Mouse (Mus musculus): ENCODE measurements around the gene Nckap5l. TPM values are rescaled to one million over a fixed set of nuclear protein-coding genes. Genes with fewer than 3 reads are reported as not detected.
"Not testable (repeated sequence)": the region's sequence is repeated elsewhere in the genome, so short reads cannot be mapped to it uniquely, and the experiment has no call there.

Gene Nckap5l
- polyA plus RNA-seq, 1 experiment from 2014 or later: 0.53 TPM

DNA sequence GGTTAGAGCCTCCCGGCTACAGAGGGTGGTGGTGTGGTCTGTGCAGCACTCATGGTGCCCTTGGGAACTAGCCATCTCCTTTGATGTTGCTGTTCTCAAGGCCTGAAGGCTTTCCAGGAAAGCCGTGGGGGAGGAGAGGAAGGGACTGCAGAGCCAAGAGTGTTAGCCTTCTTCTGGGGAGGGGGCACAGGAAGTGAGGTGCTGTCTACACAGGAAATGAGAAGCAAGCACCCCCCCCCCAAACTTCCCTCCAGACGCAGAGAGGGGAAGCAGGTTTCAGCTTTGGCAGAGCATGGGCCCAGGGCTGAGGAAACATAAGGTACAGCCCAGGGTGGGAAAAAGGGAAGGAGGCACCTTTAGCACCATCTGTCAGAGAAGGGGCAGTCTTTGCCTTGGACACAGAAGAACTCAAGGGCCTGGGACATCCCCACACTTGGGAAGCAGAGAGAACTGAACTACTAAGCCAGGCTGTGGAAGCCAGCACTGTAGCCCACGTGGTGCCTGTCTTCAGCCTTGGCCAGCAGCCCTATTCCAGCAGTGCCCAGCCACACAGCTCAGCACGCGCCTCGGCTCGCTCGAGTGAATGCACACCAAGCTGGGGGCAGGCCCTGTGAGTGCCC, 8.3 kb downstream of the Nckap5l start:
- H3K27ac ChIP-seq (ENCODE audit: low read depth): peak overlapping the region; percentile 39; the same call in 1 of the 2 replicates
- WGBS (ENCODE audit: insufficient replicate concordance): 25% methylated on average over 9 of the region's 9 CpGs
- H3K4me2 ChIP-seq (ENCODE audit: low read depth, low read length): 0 out of 2 replicates have a peak overlapping the region, but pooled peaks have one; percentile 18

DNA sequence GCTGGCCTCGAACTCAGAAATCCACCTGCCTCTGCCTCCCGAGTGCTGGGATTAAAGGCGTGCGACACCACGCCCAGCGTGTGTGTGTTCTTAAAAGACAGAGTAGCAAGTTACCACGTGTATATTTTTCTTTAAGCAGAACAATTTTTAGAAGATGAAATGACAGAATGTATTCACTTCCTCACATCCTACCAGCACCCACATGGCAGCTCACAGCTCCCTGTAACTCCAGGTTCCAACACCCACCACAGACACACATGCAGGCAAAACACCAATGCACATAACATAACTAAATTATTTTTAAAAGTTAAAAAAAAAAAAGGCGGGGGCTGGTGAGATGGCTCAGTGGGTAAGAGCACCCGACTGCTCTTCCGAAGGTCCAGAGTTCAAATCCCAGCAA, 11.4 kb downstream of the Nckap5l start:
- peaks cover 15% of the 10 kb centered on the region for H3K4me1 ChIP-seq (ENCODE audit: insufficient read depth)
- not testable (repeated sequence) for H3K4me2 ChIP-seq (ENCODE audit: low read depth, low read length); H3K36me3 ChIP-seq (replicated peaks; ENCODE audit: insufficient read depth, low read length); H3K4me3 ChIP-seq (ENCODE audit: low read depth, low read length); H3K27me3 ChIP-seq (ENCODE audit: insufficient read depth, low read length); H3K27ac ChIP-seq (ENCODE audit: low read depth); ATAC-seq; H3K9me3 ChIP-seq (ENCODE audit: low read length); H3K9ac ChIP-seq (replicated peaks); DNase-seq
- 83% methylated on average over 10 of the region's 10 CpGs for WGBS (ENCODE audit: insufficient replicate concordance)

More for the DNA sequence above, 8.3 kb downstream of the Nckap5l start:
- DNase-seq (no peak), ATAC-seq (peak; percentile 45; the same call in 1 of the 2 replicates)
- no peak for TF ChIP-seq CTCF (IDR thresholded peaks at IDR 0.05; ENCODE audit: low read depth)
- TF ChIP-seq EP300 (IDR thresholded peaks at IDR 0.05; ENCODE audit: low read depth): no peak
- Histone ChIP-seq H3K4me1 (ENCODE audit: insufficient read depth) (peaks cover 15% of the 10 kb centered on the region), H3K27me3 (ENCODE audit: insufficient read depth, low read length) (no peaks in the 10 kb centered on the region), H3K9ac (replicated peaks) (no peak overlapping the region), H3K9me3 (ENCODE audit: low read length) (no peaks in the 10 kb centered on the region), H3K4me3 (ENCODE audit: low read depth, low read length) (no peak overlapping the region), H3K36me3 (replicated peaks; ENCODE audit: insufficient read depth, low read length) (no peaks in the 10 kb centered on the region)

DNA sequence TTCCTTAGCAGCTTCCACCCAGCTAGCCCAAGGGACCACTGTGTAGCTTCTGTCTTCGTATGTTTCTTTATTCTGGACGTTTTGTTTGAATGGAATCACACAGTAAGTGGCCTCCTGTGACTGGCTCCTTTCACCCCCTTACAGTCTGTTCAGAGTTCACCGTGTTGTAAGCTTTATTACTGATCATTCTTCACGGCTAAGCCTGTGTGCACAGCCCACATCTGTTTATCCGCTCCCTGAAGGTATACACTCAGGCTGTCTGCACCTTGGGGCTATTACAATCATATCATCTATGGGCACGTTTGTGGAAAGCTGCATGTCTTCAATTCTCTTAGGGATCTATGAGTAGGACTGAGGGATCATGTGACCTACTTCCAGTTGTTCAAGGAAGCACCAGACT, 12.0 kb downstream of the Nckap5l start:
- Histone ChIP-seq H3K4me3 (ENCODE audit: low read depth, low read length) (no peak overlapping the region), H3K27ac (ENCODE audit: low read depth) (no peak overlapping the region), H3K9ac (replicated peaks) (no peak overlapping the region), H3K4me1 (ENCODE audit: insufficient read depth) (peaks cover 15% of the 10 kb centered on the region), H3K36me3 (replicated peaks; ENCODE audit: insufficient read depth, low read length) (no peaks in the 10 kb centered on the region), H3K9me3 (ENCODE audit: low read length) (no peaks in the 10 kb centered on the region), H3K4me2 (ENCODE audit: low read depth, low read length) (no peak overlapping the region), H3K27me3 (ENCODE audit: insufficient read depth, low read length) (no peaks in the 10 kb centered on the region)
- no peak for ATAC-seq
- TF ChIP-seq CTCF (IDR thresholded peaks at IDR 0.05; ENCODE audit: low read depth): no peak
- no peak for TF ChIP-seq EP300 (IDR thresholded peaks at IDR 0.05; ENCODE audit: low read depth)
- 62% methylated on average over 6 of the region's 6 CpGs for WGBS (ENCODE audit: insufficient replicate concordance)
- DNase-seq: no peak

DNA sequence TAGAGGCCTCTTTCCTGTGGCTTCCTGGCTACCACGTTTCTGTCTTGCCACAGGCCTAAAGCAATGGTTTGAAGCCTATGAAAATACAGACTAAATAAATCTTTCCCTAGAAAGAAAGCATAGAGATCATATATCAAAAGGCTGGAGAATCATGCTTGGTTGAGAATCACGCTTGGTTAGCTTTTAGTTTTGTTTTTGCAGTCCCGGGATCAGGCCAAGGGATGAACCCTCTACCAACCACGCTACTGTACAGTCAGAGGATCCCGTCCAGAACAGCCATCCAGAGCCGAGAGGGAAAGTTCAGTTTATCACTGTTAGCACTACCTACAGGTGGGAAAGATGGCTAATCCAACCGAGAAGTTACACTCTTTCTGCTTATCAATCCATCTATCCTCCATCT, 15.2 kb downstream of the Nckap5l start:
- DNase-seq: no peak
- Histone ChIP-seq H3K4me3 (ENCODE audit: low read depth, low read length) (no peak overlapping the region), H3K9ac (replicated peaks) (no peak overlapping the region), H3K36me3 (replicated peaks; ENCODE audit: insufficient read depth, low read length) (no peaks in the 10 kb centered on the region), H3K4me1 (ENCODE audit: insufficient read depth) (no peaks in the 10 kb centered on the region; the same call in 1 of the 2 replicates), H3K4me2 (ENCODE audit: low read depth, low read length) (no peak overlapping the region), H3K9me3 (ENCODE audit: low read length) (no peaks in the 10 kb centered on the region), H3K27ac (ENCODE audit: low read depth) (no peak overlapping the region), H3K27me3 (ENCODE audit: insufficient read depth, low read length) (no peaks in the 10 kb centered on the region)
- ATAC-seq: no peak
- TF ChIP-seq EP300 (IDR thresholded peaks at IDR 0.05; ENCODE audit: low read depth) (no peak), CTCF (IDR thresholded peaks at IDR 0.05; ENCODE audit: low read depth) (no peak)
- WGBS (ENCODE audit: insufficient replicate concordance): 70% methylated on average over 7 of the region's 7 CpGs

DNA sequence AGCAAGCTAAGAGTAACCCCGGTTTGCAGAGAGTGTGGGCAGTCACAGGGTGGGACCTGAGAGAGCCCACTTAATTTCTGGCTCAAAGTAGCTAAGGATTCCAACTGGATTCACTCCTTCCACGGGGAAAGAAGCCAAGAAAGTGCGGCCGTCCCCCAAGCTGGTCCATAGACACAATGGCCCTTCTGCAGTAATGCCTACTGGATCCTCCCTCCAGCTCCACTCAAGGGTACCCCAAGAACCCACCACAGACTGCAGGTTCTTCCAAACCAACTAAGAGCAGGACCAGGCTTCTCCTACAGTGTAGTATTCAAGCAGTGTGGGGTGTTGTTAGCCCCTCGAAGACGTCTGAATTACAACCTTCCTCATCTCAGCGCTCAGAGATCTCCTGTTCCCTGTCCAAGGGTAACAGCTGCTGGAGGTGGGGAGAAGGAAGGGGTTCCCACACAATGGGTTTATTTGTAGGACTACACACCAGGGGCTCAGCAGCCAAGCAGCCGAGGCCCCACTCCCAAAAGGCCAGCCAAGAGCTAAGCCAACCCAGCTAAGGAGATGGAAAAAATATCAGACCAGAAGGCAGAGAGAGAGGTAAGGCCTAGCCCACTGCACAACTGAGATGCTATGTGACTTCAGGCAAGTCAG, 16.6 kb downstream of the Nckap5l start:
- 63% methylated on average over 8 of the region's 8 CpGs for WGBS (ENCODE audit: insufficient replicate concordance)
- Histone ChIP-seq H3K4me2 (ENCODE audit: low read depth, low read length) (no peak overlapping the region), H3K9ac (replicated peaks) (no peak overlapping the region), H3K4me1 (ENCODE audit: insufficient read depth) (no peaks in the 10 kb centered on the region; the same call in 1 of the 2 replicates), H3K36me3 (replicated peaks; ENCODE audit: insufficient read depth, low read length) (no peaks in the 10 kb centered on the region), H3K9me3 (ENCODE audit: low read length) (no peaks in the 10 kb centered on the region), H3K27me3 (ENCODE audit: insufficient read depth, low read length) (no peaks in the 10 kb centered on the region), H3K4me3 (ENCODE audit: low read depth, low read length) (no peak overlapping the region), H3K27ac (ENCODE audit: low read depth) (no peak overlapping the region)
- DNase-seq: no peak
- no peak for ATAC-seq
- no peak for TF ChIP-seq EP300 (IDR thresholded peaks at IDR 0.05; ENCODE audit: low read depth)
- no peak for TF ChIP-seq CTCF (IDR thresholded peaks at IDR 0.05; ENCODE audit: low read depth)

- Histone ChIP-seq H3K27ac (ENCODE audit: low read depth) (no peak overlapping the region), H3K4me3 (ENCODE audit: low read depth, low read length) (no peak overlapping the region), H3K9ac (replicated peaks) (no peak overlapping the region), H3K27me3 (ENCODE audit: insufficient read depth, low read length) (no peaks in the 10 kb centered on the region), H3K36me3 (replicated peaks; ENCODE audit: insufficient read depth, low read length) (no peaks in the 10 kb centered on the region), H3K4me2 (ENCODE audit: low read depth, low read length) (no peak overlapping the region), H3K4me1 (ENCODE audit: insufficient read depth) (no peaks in the 10 kb centered on the region; the same call in 1 of the 2 replicates), H3K9me3 (ENCODE audit: low read length) (no peaks in the 10 kb centered on the region)
- DNase-seq: no peak
- ATAC-seq: no peak
- no peak for TF ChIP-seq CTCF (IDR thresholded peaks at IDR 0.05; ENCODE audit: low read depth)
- no peak for TF ChIP-seq EP300 (IDR thresholded peaks at IDR 0.05; ENCODE audit: low read depth)
- WGBS (ENCODE audit: insufficient replicate concordance): 52% methylated on average over 2 of the region's 2 CpGs
Observed at GRCm38 (mm10) chr15:99440112-99440815, 17.3 kb downstream of the Nckap5l start.
